Mouse (Mus musculus) B cell, adult 62 days (primary cell): Measurements from ENCODE around the gene Olfr522. TPM values are rescaled to one million over a fixed set of nuclear protein-coding genes. Genes with fewer than 3 reads are reported as not detected.

Source experiments
- total RNA-seq: library from RNA; stranded (reverse); gene quantifications from 4 replicates; pipeline ENCODE4 v1.2.4, GENCODE M21; 2023

Gene Olfr522
- not detected in 4 replicates for total RNA-seq

GRCm38 (mm10) chr7:140164664-140165063 is at the start of gene Olfr522:
Olfr522 (minus strand) TSS chr7:140164764.

GRCm38 (mm10) chr7:140205864-140206263 is 41.3 kb upstream of the Olfr522 start, which contains the start of gene Olfr524:
Olfr524 (minus strand) TSS chr7:140205964.

GRCm38 (mm10) chr7:140172936-140173335 is 8.4 kb upstream of the Olfr522 start, which contains the start of gene Olfr523:
Olfr523 (plus strand) TSS chr7:140173217.

GRCm38 (mm10) chr7:140154218-140154927 is 10.2 kb downstream of the Olfr522 start, which contains the start of gene Sprn:
Sprn (minus strand) TSS chr7:140154877.

GRCm38 (mm10) chr7:140137135-140138020 is 27.2 kb downstream of the Olfr522 start, which contains the start of gene Mtg1:
Mtg1 (plus strand) TSS chr7:140137564.

GRCm38 (mm10) chr7:140116329-140117054 is 48.1 kb downstream of the Olfr522 start, which contains the start of gene Echs1:
Echs1 (minus strand) TSS chr7:140116476.

GRCm38 (mm10) chr7:140115583-140116328 is 48.8 kb downstream of the Olfr522 start, which contains the start of gene Paox:
Paox (plus strand) TSS chr7:140115799.

Other genes with a start within 250 kb of the Olfr522 start
- gene Utf1, start 221.0 kb downstream of the Olfr522 start, total RNA-seq, result 0.63 to 1.3 TPM (median 0.89 TPM) in 4 replicates
- gene 6430531B16Rik, start 186.0 kb downstream of the Olfr522 start, total RNA-seq, result not detected in 4 replicates
- gene Adam8, start 172.2 kb downstream of the Olfr522 start, total RNA-seq, result 1.6 to 4.4 TPM (median 3.1 TPM) in 4 replicates
- gene Zfp511, start 128.4 kb downstream of the Olfr522 start, total RNA-seq, result 34.0 to 41.3 TPM (median 38.2 TPM) in 4 replicates
- gene Tubgcp2, start 128.1 kb downstream of the Olfr522 start, total RNA-seq, result 32.0 to 37.6 TPM (median 35.1 TPM) in 4 replicates
- not detected in 4 replicates for gene Msx3, start 115.7 kb downstream of the Olfr522 start, total RNA-seq
- not detected in 4 replicates for gene Caly, start 82.2 kb downstream of the Olfr522 start, total RNA-seq
- gene Prap1, start 71.4 kb downstream of the Olfr522 start, total RNA-seq, result not detected in 4 replicates
- 1.8 to 5.3 TPM (median 4.0 TPM) in 4 replicates for gene Fuom, start 62.3 kb downstream of the Olfr522 start, total RNA-seq
- 3.1 to 4.2 TPM (median 3.5 TPM) in 4 replicates for gene Paox, start 49.0 kb downstream of the Olfr522 start, total RNA-seq
- 22.1 to 27.3 TPM (median 23.2 TPM) in 4 replicates for gene Echs1, start 48.3 kb downstream of the Olfr522 start, total RNA-seq
- 11.6 to 23.1 TPM (median 20.5 TPM) in 4 replicates for gene Mtg1, start 27.2 kb downstream of the Olfr522 start, total RNA-seq
- not detected in 4 replicates for gene Sprn, start 9.9 kb downstream of the Olfr522 start, total RNA-seq
- gene Olfr523, start 8.5 kb upstream of the Olfr522 start, total RNA-seq, result not detected in 4 replicates
- gene Olfr524, start 41.2 kb upstream of the Olfr522 start, total RNA-seq, result not detected in 4 replicates
- not detected in 4 replicates for gene Cd163l1, start 53.5 kb upstream of the Olfr522 start, total RNA-seq
- not detected in 4 replicates for gene 5830411N06Rik, start 82.5 kb upstream of the Olfr522 start, total RNA-seq
- gene Olfr525, start 156.1 kb upstream of the Olfr522 start, total RNA-seq, result not detected in 4 replicates
- not detected in 4 replicates for gene Olfr527, start 169.3 kb upstream of the Olfr522 start, total RNA-seq
- not detected in 4 replicates for gene Olfr60, start 196.9 kb upstream of the Olfr522 start, total RNA-seq
- gene Olfr530, start 211.6 kb upstream of the Olfr522 start, total RNA-seq, result not detected in 4 replicates
- not detected in 4 replicates for gene Olfr531, start 238.2 kb upstream of the Olfr522 start, total RNA-seq